In genomic region chr2:132578059-132578458, GRCm38 (mm10) we compare ENCODE assay signal across 8 mouse cellular contexts. TPM values are rescaled to one million over a fixed set of nuclear protein-coding genes. Genes with fewer than 3 reads are reported as not detected.
DNase-seq lines count a peak whose midpoint lies in the region; ATAC-seq lines count a peak whose summit lies in the region.

No protein-coding gene starts in this region.

- peak overlapping the region; percentile 99 for H3K27ac ChIP-seq in hindbrain, embryonic 11.5 days (ENCODE audit: low read depth, low read length)

- peak; percentile 83 for ATAC-seq in frontal cortex, adult (ENCODE audit: low TSS enrichment)
- ATAC-seq in hindbrain, embryonic 11.5 days (ENCODE audit: low FRiP score): peak; percentile 98

- peak; percentile 67 for DNase-seq in MEL-GATA-1-ER (ENCODE audit: extremely low read depth, low read depth)
- peak; percentile 97 for DNase-seq in cerebellum, adult 8-10 months
- DNase-seq in hindbrain, embryonic 11.5 days (ENCODE audit: low spot score): peak; percentile 96
- DNase-seq in layer of hippocampus, postnatal 10 days (ENCODE audit: low spot score in 2 of 2): peak; percentile 97 to 98
- peak; percentile 98 for DNase-seq in lung, postnatal 10 days
- DNase-seq in ovary, postnatal 36 days (ENCODE audit: low spot score): peak; percentile 97
- DNase-seq in thymus, postnatal 25 days: peak; percentile 99

- no peaks in the 10 kb centered on the region for H3K9me3 ChIP-seq in hindbrain, embryonic 11.5 days (ENCODE audit: control insufficient read depth, low read length)

- H3K4me1 ChIP-seq in hindbrain, embryonic 11.5 days (replicated peaks; ENCODE audit: control insufficient read depth, insufficient read depth, low read length): no peaks in the 10 kb centered on the region

- H3K9ac ChIP-seq in hindbrain, embryonic 11.5 days (ENCODE audit: low read depth, low read length): peak overlapping the region; percentile 97

- H3K4me3 ChIP-seq in hindbrain, embryonic 11.5 days (ENCODE audit: low read depth, low read length): peak overlapping the region; percentile 80

- H3K27me3 ChIP-seq in hindbrain, embryonic 11.5 days (ENCODE audit: control insufficient read depth, insufficient read depth, low read length): no peaks in the 10 kb centered on the region

- H3K4me2 ChIP-seq in hindbrain, embryonic 11.5 days (replicated peaks; ENCODE audit: low read depth, low read length): peak overlapping the region; percentile 61

- WGBS in hindbrain, embryonic 11.5 days: 4% methylated on average over 15 of the region's 38 CpGs

- no peaks in the 10 kb centered on the region for H3K36me3 ChIP-seq in hindbrain, embryonic 11.5 days (ENCODE audit: control insufficient read depth, insufficient read depth, low read length)

RNA-seq across cellular contexts. Expression of gene Gpcpd1, which starts 9.5 kb away (rescaled TPM):
- polyA plus RNA-seq in hindbrain, embryonic 11.5 days (2014; fragmentation: Nextera tagmentation; extraction: Ambion mirVana): 48.5 and 52.1 TPM in 2 replicates
- total RNA-seq in layer of hippocampus, postnatal 10 days (2021): 100 to 1,000 TPM in 1 of 2 experiments, 10 to 100 TPM in 1; 99.4 to 112 TPM

Comparison
In these comparisons a context has a peak if more than half of its experiments do, and no peak if none do; other contexts are left out.
1. Peak in every context shown above with its lines: DNase-seq, ATAC-seq, H3K4me3 ChIP-seq and H3K27ac ChIP-seq.